Mouse (Mus musculus) frontal cortex, postnatal 25 days (tissue): ENCODE results near the gene Clrn2.
"Not testable (repeated sequence)": the region's sequence is repeated elsewhere in the genome, so short reads cannot be mapped to it uniquely, and the experiment has no call there.

Source experiments
- DNase-seq, 2 experiments: peaks; one replicate each; pipeline ENCODE4 v3.0.0; 2022; ENCODE audit warnings: low spot score in 2 of 2

Gene Clrn2

GRCm38 (mm10) chr5:45453451-45453850 lies at the start of gene Clrn2:
Gene Clrn2 (plus strand): TSS chr5:45453751.
- no peak for DNase-seq

DNA sequence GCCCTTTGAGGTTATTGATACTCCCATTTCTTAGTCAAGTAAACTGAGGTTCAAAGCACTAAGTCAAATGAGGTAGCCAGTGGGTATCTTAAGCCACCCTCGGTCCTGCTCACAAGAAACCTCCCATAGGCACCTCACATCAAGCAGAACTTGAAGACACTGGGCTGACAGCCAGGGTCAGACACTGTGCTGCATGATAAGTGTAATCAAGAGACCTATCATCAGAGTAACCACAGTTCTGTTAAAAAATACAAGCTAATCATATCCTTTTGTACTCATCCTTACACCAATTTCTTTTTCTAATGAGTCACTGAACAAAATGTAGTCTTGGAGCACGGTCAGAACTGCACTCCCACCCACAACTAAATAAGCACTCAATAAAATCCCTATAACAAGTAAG lies 47.4 kb upstream of the Clrn2 start:
- no peak for DNase-seq

- DNase-seq, result no peak
Observed at GRCm38 (mm10) chr5:45416478-45416877, 37.1 kb upstream of the Clrn2 start.

- no peak for DNase-seq
Observed at GRCm38 (mm10) chr5:45417859-45418443, 35.6 kb upstream of the Clrn2 start.

- no peak for DNase-seq
Observed at GRCm38 (mm10) chr5:45419841-45420638, 33.5 kb upstream of the Clrn2 start.

GRCm38 (mm10) chr5:45421881-45422844 lies 31.4 kb upstream of the Clrn2 start:
- no peak for DNase-seq

DNA sequence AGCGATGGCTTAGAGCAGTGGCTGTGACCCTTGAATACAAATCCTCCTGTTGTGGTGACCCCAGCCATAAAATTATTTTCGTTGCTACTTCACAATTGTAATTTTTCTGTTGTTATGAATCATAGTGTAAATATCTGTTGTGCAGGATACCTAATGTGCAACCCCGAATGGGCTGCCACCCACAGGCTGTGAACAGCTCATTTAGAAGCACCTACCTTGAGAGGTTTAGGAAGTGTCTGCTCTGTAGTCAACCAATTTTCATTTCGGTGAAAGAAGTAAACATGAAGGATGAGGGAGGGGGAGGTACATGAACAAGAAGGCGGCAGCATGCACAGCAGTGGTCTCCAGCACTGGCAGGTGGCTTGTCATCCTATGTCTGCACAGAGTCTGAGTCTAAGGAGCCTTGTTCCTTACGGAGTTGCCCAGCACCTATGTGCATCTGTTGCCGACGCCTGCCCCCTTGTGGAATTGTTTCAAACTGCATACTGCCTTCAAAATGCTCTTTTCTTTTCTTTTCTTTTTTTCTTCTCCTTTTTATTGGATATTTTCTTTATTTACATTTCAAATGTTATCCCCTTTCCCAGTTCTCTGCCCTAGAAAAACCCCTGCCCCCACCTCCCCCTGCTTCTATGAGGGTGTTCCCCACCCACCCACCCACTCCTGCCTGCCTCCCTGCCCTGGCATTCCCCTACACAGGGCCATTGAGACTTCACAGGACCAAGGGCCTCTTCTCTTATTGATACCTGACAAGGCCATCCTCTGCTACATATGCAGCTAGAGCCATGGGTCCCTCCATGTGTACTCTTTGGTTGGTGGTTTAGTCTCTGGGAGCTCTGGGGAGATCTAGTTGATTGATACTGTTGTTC lies 29.3 kb upstream of the Clrn2 start:
- peak; percentile 46 to 61 for DNase-seq

DNA sequence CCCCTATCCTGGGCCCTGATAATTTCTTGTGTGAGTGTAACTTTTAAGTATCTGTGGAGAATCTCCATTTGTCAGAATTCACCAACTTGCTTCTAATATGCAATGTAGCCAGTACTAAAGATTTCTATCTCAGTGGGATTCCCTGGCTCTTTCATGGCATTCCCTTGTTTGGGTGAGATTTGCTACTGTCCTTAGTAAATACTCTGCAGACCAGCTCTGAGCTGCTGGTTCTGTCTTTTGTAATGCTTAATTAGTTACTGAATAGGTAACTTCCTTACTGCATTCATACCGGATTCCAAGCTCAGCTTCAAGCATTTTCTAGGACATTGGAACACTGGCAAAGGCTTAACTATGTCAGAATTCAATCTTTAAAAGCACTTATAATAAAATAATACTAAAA lies 27.8 kb upstream of the Clrn2 start:
- not testable (repeated sequence) for DNase-seq

DNA sequence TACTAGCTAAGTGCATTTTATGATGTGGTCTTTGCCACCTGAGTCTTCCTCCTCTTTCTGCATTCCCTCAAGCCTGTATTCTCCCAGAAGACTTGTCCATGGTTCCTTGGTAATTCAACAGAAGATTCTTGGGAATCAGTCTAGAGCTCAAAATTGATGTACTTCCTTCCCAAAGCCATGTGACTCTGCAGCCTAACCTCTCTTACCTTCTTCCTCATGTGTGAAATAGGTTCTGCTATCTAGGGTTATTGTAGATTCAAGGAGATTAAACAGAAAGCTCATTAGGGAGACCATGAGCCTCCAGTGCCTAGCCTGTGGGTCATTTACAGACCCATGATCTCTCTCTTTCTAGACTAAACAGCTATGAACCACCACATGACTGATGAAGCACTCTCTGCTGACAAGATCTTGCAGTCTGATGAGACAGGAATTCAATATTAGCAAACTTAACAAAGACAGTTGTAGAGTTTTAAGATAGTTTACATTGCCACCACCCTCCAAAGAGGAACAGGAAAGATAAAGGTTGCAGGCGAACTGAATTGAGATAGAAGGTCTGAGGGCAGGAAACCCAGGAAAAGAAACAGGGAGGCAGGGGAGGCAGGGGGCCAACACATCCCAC lies 27.0 kb upstream of the Clrn2 start:
- DNase-seq, result no peak

- DNase-seq, result no peak
Observed at GRCm38 (mm10) chr5:45427891-45428290, 25.7 kb upstream of the Clrn2 start.

DNA sequence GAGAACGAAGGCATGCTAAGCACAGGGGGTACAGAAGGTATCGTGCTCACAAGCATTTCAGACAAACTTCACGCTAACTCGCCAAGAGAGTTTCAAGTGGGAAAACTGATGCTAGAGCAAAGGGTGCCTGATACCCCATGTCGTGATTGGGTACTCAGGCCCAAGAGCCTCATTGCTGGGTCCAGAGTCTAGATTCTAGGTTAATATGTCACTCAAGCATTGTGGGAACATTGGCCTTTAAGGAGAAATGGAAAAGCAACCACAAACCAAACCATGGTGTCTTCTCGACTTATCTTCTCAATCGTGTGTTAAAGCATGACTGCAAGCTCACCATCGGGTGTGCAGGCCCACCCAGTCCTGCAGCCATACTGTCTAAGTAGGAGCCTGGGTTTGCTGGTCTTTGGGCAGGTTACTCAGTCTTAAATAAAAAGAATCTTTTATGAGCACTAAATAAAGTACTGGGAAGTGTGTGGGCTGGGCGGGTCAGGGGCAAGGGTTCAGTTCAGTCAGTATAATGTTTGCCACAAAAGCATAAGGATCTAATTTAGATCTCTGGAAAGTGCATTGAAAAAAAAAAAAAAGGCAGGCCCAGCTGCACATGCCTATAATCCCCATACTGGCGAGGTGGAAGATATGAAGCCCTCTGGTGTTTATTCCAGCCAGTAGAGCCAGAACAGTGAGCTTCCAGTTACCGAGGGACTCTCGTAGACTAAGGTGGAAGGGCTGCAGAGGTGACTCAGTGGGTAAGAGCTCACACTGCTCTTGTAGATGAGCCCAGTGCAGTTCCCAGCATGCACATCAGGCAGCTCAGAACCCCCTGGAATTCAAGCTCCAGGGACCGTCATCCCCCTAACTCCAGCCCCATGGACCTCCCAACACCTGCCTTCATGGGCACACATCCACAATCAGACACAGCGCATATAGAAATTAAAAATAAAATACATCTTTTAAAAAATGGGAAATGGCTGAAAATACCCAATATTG lies 17.3 kb upstream of the Clrn2 start:
- no peak for DNase-seq

- DNase-seq, result no peak
Observed at GRCm38 (mm10) chr5:45437826-45438225, 15.7 kb upstream of the Clrn2 start.

GRCm38 (mm10) chr5:45438301-45438700 lies 15.2 kb upstream of the Clrn2 start:
- no peak for DNase-seq

DNA sequence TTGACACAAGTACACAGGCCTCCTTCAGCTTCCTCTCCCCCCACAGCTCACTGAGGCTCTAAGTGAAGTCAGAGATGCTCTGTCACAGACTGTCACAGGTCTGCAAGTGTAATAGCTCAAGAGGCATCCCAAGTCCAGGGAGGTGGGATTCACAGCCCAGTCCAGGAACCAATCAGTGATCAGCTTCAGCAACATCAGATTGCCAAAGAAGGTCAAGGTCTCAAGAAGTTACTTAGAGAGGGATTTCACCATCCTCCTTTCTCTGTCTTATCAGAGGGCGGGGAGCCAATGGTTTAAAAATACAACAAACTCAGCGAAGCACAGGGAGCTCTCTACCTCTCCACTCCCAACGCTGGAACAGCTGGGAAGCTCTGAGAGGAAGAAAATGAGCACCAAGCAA lies 12.4 kb upstream of the Clrn2 start:
- no peak for DNase-seq

GRCm38 (mm10) chr5:45441745-45442144 lies 11.8 kb upstream of the Clrn2 start:
- DNase-seq, result no peak

- DNase-seq, result no peak
Observed at GRCm38 (mm10) chr5:45444130-45444832, 9.3 kb upstream of the Clrn2 start.

DNA sequence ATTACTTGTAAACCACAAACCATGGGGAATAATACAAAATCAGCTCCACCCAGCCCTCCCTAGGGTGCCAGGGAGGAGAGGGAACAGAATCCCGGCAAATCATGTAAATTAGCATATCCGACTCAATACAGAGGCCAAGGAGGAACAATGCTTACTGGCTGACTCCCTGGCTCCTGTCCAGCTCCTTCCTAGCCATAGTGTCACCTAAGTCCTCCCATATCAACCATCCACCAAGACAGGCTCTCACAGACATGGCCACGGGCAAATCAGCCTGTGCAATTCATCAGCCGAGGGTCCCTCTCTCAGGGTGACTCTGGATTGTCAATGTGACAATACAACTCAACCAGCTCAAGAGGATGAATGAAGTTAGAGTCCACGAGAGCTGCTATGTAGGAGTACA lies 4.9 kb upstream of the Clrn2 start:
- no peak for DNase-seq

DNA sequence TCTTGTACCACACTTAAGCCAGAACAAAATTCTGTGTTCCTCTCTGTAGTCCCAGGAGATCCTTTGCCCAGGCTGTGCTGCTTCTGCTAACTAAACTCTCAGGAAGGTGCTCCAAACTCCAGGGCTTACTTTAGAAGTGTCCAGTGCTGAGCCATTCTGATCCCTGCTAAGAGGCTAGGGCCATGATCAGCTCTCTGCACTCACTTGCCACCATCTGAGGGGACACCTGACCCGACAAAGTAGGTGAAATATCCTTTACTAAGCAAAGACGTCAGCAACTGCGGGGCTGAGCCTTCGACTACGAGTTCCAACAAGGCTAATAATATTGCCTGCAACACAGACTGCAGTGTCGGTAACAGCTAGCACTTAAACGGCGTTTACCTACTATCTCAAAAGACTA lies 4.3 kb upstream of the Clrn2 start:
- no peak for DNase-seq
